Mouse (Mus musculus) embryonic facial prominence, embryonic 12.5 days (tissue): ENCODE measurements around the gene Kdm6a. TPM values are rescaled to one million over a fixed set of nuclear protein-coding genes. Genes with fewer than 3 reads are reported as not detected.

ENCODE experiments used
- ATAC-seq: fragments of 200-750 bp; cut with Nextera tagmentation; 2 replicates; pipeline ENCODE4 v1.8.0; 2017; ENCODE audit not compliant: insufficient number of reproducible peaks, insufficient read depth, low FRiP score, low TSS enrichment
- H3K27ac ChIP-seq: fragments of 300-500 bp; sonication (generic); 2 replicates; pipeline ENCODE4 v1.5.1; 2016; ENCODE audit warnings: mild to moderate bottlenecking
- H3K27me3 ChIP-seq: fragments of 300-500 bp; sonication (generic); 2 replicates; pipeline ENCODE4 v1.6.1; 2016; ENCODE audit warnings: mild to moderate bottlenecking, moderate library complexity
- H3K36me3 ChIP-seq: fragments of 300-500 bp; sonication (generic); 2 replicates; pipeline ENCODE4 v1.6.1; 2016; ENCODE audit warnings: mild to moderate bottlenecking
- H3K4me1 ChIP-seq: fragments of 300-500 bp; sonication (generic); 2 replicates; pipeline ENCODE4 v1.6.1; 2016
- H3K4me2 ChIP-seq: fragments of 300-500 bp; sonication (generic); replicated peaks from 2 replicates; pipeline ENCODE4 v1.6.1; 2016; ENCODE audit warnings: mild to moderate bottlenecking, moderate library complexity
- H3K4me3 ChIP-seq: fragments of 300-500 bp; sonication (generic); 2 replicates; pipeline ENCODE4 v1.5.1; 2016; ENCODE audit warnings: mild to moderate bottlenecking
- H3K9ac ChIP-seq: fragments of 300-500 bp; sonication (generic); 2 replicates; pipeline ENCODE4 v1.6.1; 2016; ENCODE audit warnings: mild to moderate bottlenecking, moderate library complexity
- H3K9me3 ChIP-seq: fragments of 300-500 bp; sonication (generic); 2 replicates; pipeline ENCODE4 v1.6.1; 2016; ENCODE audit warnings: mild to moderate bottlenecking, moderate library complexity
- WGBS: fragments of 180-500 bp; shearing (Covaris S2); methylation state at CpG from one replicate; pipeline ENCODE4 v1.1.7; 2016; 5-methylcytosine and 5-hydroxymethylcytosine counted together
- polyA plus RNA-seq: library from polyadenylated mRNA; unstranded; fragments of >200 nt; fragmentation: Nextera tagmentation; extraction: Ambion mirVana; gene quantifications from 2 replicates; pipeline ENCODE4 v1.2.1, GENCODE M21; 2016

Kdm6a gene
- polyA plus RNA-seq, 1 experiment from 2014 or later = 28.3 TPM

DNA sequence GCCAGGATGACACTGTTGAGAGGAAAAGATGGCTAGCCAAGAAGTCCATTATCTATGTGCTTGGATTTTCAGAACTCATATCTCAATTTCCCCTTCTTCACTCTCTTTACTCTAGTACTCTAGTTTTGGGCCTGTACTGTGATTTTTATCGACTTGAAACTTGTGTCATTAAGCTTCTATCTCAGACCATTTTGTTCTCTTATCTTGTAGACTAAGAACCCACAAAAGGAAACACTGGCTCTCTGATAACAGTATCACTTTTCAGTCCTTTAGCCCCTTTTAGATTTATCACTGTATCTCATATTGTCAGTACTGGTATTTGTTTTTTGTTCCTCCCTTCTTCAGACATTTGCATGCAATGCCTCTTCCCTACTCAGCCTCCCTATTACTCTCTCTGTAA lies 17.1 kb downstream of the Kdm6a start:
- no peak overlapping the region for H3K9ac ChIP-seq
- H3K4me3 ChIP-seq = no peak overlapping the region
- no peaks in the 10 kb centered on the region for H3K27me3 ChIP-seq
- no peaks in the 10 kb centered on the region for H3K36me3 ChIP-seq
- ATAC-seq = no peak
- no peak overlapping the region for H3K4me2 ChIP-seq
- H3K27ac ChIP-seq = no peak overlapping the region
- H3K4me1 ChIP-seq = no peaks in the 10 kb centered on the region
- WGBS = 77% methylated on average over 1 of the region's 1 CpGs
- H3K9me3 ChIP-seq = no peaks in the 10 kb centered on the region

DNA sequence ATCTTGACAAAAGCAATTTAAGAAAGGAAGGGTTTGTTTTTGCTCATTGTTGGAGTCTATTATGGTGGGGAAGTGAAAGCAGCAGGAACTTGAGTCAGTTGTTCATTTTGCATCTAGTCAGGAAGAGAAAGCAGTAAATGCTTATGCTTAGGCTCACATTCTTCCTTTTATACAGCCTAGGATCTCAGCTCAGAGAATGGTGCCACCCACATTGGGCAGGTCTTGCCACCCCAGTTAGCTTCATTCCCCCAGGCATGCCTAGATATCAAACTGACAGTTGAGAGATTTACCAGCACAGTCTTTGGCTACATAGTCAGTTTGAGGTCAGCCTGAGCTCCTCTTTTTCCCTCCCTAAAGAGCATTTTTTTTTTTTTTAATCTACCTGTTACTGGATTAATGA lies 24.8 kb downstream of the Kdm6a start:
- Histone ChIP-seq H3K27me3 (no peaks in the 10 kb centered on the region), H3K36me3 (no peaks in the 10 kb centered on the region), H3K27ac (no peak overlapping the region), H3K4me1 (no peaks in the 10 kb centered on the region), H3K4me2 (no peak overlapping the region), H3K9ac (no peak overlapping the region), H3K4me3 (no peak overlapping the region), H3K9me3 (no peaks in the 10 kb centered on the region)
- no peak for ATAC-seq

DNA sequence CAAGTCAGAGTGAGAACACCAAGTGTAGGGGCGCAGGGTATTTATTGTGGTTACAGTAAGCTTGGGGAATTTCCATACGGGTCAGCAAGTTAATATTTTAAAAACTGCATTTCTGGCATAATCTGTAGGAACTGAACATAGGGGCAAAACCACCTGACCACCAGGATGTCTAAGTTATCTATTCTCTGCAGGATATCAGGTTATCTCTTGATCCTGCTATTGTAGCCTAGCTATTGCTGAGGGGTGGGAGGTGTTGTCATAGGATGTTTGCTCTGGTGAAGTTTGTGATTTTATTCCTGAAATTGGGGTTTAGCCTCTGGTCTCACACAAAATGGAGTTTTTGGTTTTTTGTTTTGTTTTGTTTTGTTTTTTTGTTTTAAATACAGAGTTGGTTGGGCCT lies 25.9 kb downstream of the Kdm6a start:
- H3K4me2 ChIP-seq = no peak overlapping the region
- no peak for ATAC-seq
- no peak overlapping the region for H3K4me3 ChIP-seq
- no peak overlapping the region for H3K27ac ChIP-seq
- H3K4me1 ChIP-seq = no peaks in the 10 kb centered on the region
- no peaks in the 10 kb centered on the region for H3K36me3 ChIP-seq
- H3K9me3 ChIP-seq = no peaks in the 10 kb centered on the region
- no peaks in the 10 kb centered on the region for H3K27me3 ChIP-seq
- no peak overlapping the region for H3K9ac ChIP-seq
- WGBS = 88% methylated on average over 2 of the region's 2 CpGs

DNA sequence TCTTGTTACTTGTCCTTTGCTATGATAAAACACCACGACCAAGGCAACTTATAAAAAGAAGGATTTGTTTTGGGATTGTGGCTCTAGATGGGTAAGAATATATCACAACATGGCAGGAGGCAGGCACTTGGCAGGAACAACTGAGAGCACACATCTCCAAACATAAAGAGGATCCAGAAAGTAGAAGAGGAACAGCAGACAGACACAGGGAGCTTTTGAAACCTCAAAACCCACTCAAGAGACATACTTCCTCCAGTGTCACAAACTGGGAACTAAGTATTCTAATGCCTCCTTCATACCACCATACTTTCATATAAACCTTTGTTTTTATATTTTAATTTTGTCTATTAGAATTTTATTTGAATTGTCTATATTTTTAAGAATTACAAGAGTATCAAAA lies 77.2 kb downstream of the Kdm6a start:
- 76% methylated on average over 1 of the region's 1 CpGs for whole genome bisulfite sequencing
- H3K36me3 ChIP-seq = no peaks in the 10 kb centered on the region
- no peak for ATAC-seq
- H3K27ac ChIP-seq = no peak overlapping the region
- no peaks in the 10 kb centered on the region for H3K27me3 ChIP-seq
- H3K9ac ChIP-seq = no peak overlapping the region
- H3K4me1 ChIP-seq = no peaks in the 10 kb centered on the region
- no peaks in the 10 kb centered on the region for H3K9me3 ChIP-seq
- H3K4me2 ChIP-seq = no peak overlapping the region
- H3K4me3 ChIP-seq = no peak overlapping the region

DNA sequence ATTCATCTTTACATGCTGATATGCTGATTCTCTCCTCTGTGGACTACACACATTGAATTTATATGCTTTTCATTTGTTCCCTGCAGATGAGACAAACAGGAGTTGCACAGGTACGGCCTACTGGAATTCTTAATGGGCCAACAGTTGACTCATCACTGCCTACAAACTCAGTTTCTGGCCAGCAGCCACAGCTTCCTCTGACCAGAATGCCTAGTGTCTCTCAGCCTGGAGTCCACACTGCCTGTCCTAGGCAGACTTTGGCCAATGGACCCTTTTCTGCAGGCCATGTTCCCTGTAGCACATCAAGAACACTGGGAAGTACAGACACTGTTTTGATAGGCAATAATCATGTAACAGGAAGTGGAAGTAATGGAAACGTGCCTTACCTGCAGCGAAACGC lies 88.2 kb downstream of the Kdm6a start:
- Histone ChIP-seq H3K4me1 (no peaks in the 10 kb centered on the region), H3K4me3 (no peak overlapping the region), H3K36me3 (peaks cover 13% of the 10 kb centered on the region), H3K9me3 (no peaks in the 10 kb centered on the region), H3K4me2 (no peak overlapping the region), H3K27me3 (no peaks in the 10 kb centered on the region), H3K27ac (no peak overlapping the region), H3K9ac (no peak overlapping the region)
- no peak for ATAC-seq
- 90% methylated on average over 4 of the region's 4 CpGs for WGBS

DNA sequence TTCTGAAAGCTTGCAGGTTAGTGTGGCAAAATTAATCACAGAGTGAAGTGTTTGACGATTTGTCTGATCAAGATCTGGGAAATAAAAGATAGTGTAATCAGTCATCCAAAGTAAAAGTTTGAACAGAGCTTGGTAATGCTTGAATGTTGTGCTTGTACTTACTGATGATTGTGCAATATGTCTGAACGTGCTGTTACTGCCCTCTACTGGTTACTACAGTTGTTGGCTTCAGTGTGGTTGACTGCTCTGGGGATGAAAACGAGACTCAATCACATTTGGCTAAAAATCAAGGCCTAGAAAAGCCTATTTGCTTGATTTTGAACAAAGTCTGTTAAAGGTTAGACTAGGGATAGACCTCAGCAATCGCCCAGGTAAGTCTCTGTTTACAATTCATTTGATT lies 92.4 kb downstream of the Kdm6a start:
- WGBS = 53% methylated on average over 4 of the region's 4 CpGs
- H3K27ac ChIP-seq = no peak overlapping the region
- no peak for ATAC-seq
- no peaks in the 10 kb centered on the region for H3K4me1 ChIP-seq
- no peaks in the 10 kb centered on the region for H3K9me3 ChIP-seq
- H3K4me2 ChIP-seq = no peak overlapping the region
- H3K36me3 ChIP-seq = peaks cover 26% of the 10 kb centered on the region
- H3K9ac ChIP-seq = no peak overlapping the region
- no peaks in the 10 kb centered on the region for H3K27me3 ChIP-seq
- no peak overlapping the region for H3K4me3 ChIP-seq

DNA sequence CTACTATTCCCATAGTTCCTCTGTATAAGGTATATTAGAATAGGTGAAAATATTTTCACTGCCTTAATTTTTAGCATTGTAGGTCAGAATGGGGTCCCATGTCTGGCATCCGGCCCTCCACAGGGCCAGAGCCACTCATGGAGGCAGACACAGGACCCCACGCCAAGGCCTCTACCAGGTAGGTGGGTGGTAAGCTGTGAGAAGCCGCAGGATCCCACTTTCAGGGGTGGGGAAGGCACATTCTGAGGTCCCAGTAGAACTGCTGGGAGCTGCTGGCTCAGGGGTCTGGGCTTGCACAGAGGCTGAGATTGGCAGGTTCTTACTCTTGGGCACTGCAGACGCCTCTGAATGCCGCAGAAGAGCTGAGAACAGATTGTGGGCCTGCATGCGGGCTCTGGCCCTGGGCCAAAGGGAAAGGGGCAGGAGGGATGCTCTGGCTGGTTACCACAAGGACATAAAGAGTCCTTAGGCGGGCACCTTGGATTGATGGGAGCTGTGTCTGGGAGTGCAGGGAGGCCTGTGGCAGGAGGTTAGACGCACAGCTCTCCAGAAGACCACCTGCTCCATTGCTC lies 95.9 kb downstream of the Kdm6a start:
- no peaks in the 10 kb centered on the region for H3K4me1 ChIP-seq
- no peak overlapping the region for H3K4me2 ChIP-seq
- H3K9ac ChIP-seq = no peak overlapping the region
- H3K36me3 ChIP-seq = peaks cover 21% of the 10 kb centered on the region
- no peak overlapping the region for H3K4me3 ChIP-seq
- H3K27me3 ChIP-seq = no peaks in the 10 kb centered on the region
- no peak overlapping the region for H3K27ac ChIP-seq
- WGBS = 92% methylated on average over 8 of the region's 8 CpGs
- no peak for ATAC-seq
- no peaks in the 10 kb centered on the region for H3K9me3 ChIP-seq

DNA sequence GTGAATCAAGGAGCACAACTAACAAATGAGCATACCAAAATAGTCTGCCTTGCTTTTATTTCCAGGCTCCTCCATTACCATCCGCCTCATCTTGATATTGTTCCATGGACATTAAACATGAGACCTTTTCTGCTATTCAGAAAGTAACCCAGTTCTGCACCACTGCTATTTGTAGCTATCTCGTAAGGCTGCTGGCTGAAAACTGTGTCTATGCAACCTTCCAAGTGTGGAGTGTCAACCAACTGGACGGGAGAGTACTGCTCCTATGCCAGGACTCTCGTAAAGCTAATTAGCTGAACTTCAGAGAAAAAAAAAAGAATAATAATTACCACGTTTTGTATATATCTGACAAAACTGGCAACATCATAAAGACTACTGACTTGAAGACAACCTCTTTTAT lies 116.2 kb downstream of the Kdm6a start:
- no peak for ATAC-seq
- H3K9ac ChIP-seq = no peak overlapping the region
- H3K36me3 ChIP-seq = no peaks in the 10 kb centered on the region
- H3K27me3 ChIP-seq = no peaks in the 10 kb centered on the region
- H3K27ac ChIP-seq = no peak overlapping the region
- H3K9me3 ChIP-seq = no peaks in the 10 kb centered on the region
- H3K4me1 ChIP-seq = no peaks in the 10 kb centered on the region
- no peak overlapping the region for H3K4me2 ChIP-seq
- 84% methylated on average over 5 of the region's 5 CpGs for WGBS
- no peak overlapping the region for H3K4me3 ChIP-seq

DNA sequence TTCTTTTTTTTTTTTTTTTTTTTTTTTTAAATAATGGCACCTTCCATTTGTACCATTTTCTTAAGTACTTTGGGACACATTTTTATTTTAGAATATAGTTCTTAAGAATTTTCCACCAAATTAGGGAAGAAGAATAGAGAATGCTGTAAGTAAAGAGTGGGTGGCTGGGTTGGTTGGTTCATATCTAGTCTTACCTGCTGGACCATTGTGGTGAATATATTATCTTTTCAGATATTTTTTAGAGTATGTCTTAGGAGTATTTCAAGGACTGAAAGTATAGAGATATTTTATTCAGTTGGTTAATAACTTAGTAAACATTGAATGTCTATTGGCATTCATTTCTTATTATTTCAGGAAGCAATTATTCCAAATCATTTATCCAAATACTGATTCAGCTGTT lies 117.8 kb downstream of the Kdm6a start:
- no peaks in the 10 kb centered on the region for H3K27me3 ChIP-seq
- H3K4me1 ChIP-seq = no peaks in the 10 kb centered on the region
- H3K4me2 ChIP-seq = no peak overlapping the region
- H3K27ac ChIP-seq = no peak overlapping the region
- H3K9ac ChIP-seq = no peak overlapping the region
- no peaks in the 10 kb centered on the region for H3K36me3 ChIP-seq
- H3K9me3 ChIP-seq = no peaks in the 10 kb centered on the region
- H3K4me3 ChIP-seq = no peak overlapping the region
- no peak for ATAC-seq

Other genes with a start within 250 kb of the Kdm6a start
- not detected in 2 replicates for gene Dusp21, start 16.7 kb upstream of the Kdm6a start, polyA plus RNA-seq